Mouse (Mus musculus) heart, adult 2 months (tissue): ENCODE results near the gene 4921517D22Rik. TPM values are rescaled to one million over a fixed set of nuclear protein-coding genes. Genes with fewer than 3 reads are reported as not detected.
"Not testable (repeated sequence)": the region's sequence is repeated elsewhere in the genome, so short reads cannot be mapped to it uniquely, and the experiment has no call there.

ENCODE experiments used
- DNase-seq, 2 experiments: peaks; one replicate each; pipeline ENCODE4 v3.0.0; 2021
- H3K27ac ChIP-seq: fragments of 200-600 bp; 2 replicates; pipeline ENCODE4 v1.8.1; 2022
- H3K27me3 ChIP-seq: fragments of 200-500 bp; 2 replicates; pipeline ENCODE4 v1.6.1; 2012; ENCODE audit warnings: mild to moderate bottlenecking, low read length, inconsistent platforms, mixed read lengths; ENCODE audit not compliant: control insufficient read depth, insufficient read depth
- H3K36me3 ChIP-seq: fragments of 200-500 bp; 2 replicates; pipeline ENCODE4 v1.6.1; 2012; ENCODE audit warnings: low read length, inconsistent platforms; ENCODE audit not compliant: control insufficient read depth, insufficient read depth
- H3K4me1 ChIP-seq: fragments of 200-500 bp; 2 replicates; pipeline ENCODE4 v1.6.1; 2011; ENCODE audit warnings: low read length; ENCODE audit not compliant: control insufficient read depth, insufficient read depth
- H3K4me3 ChIP-seq: fragments of 200-600 bp; 2 replicates; pipeline ENCODE4 v1.8.1; 2022
- H3K79me2 ChIP-seq: fragments of 200-500 bp; replicated peaks from 2 replicates; pipeline ENCODE4 v1.6.1; 2012; ENCODE audit warnings: mild to moderate bottlenecking, inconsistent platforms, low read length, moderate library complexity, mixed read lengths; ENCODE audit not compliant: control insufficient read depth, insufficient read depth
- H3K9ac ChIP-seq: fragments of 200-500 bp; 2 replicates; pipeline ENCODE4 v1.6.1; 2012; ENCODE audit warnings: low read depth, mild to moderate bottlenecking, control low read depth, inconsistent platforms, low read length, mixed read lengths
- CTCF ChIP-seq: fragments of 200-600 bp; IDR thresholded peaks from 2 replicates; pipeline ENCODE4 v1.8.1; 2022; ENCODE audit warnings: antibody characterized with exemption, mild to moderate bottlenecking, moderate library complexity
- EP300 ChIP-seq: fragments of 200-500 bp; IDR thresholded peaks from 2 replicates; pipeline ENCODE4 v1.6.1; 2011; ENCODE audit warnings: low read depth, low read length, control low read depth; ENCODE audit not compliant: insufficient read depth
- POLR2A ChIP-seq: fragments of 200-500 bp; IDR thresholded peaks from 2 replicates; pipeline ENCODE4 v1.6.1; 2011; ENCODE audit warnings: mild to moderate bottlenecking, low read depth, low read length, control low read depth; ENCODE audit not compliant: insufficient read depth
- WGBS: fragments of 180-500 bp; shearing (Covaris S2); methylation state at CpG from one replicate; pipeline ENCODE4 v1.1.7; 2018; 5-methylcytosine and 5-hydroxymethylcytosine counted together
- intact Hi-C: fragments of 180-260 bp; cut with DNase I; formaldehyde crosslinking; loops from one replicate; pipeline ENCODE4 v1.15.1; 2025
- polyA plus RNA-seq: library from polyadenylated mRNA; depleted of rRNA; stranded (reverse); fragments of >200 nt; gene quantifications from 2 replicates; pipeline ENCODE4 v1.2.3, GENCODE M21; 2012
- total RNA-seq, 2 experiments: library from RNA; stranded (reverse); gene quantifications; 2 replicates each; pipeline ENCODE4 v1.2.3; 2021

The 4921517D22Rik gene
- total and polyA plus RNA-seq, 3 experiments: not detected

- intact Hi-C loops: loop anchor here (5.0 kb wide), 1 partner anchor 662 kb away; no protein-coding TSS in a partner anchor
- no peaks in the 10 kb centered on the region for H3K4me1 ChIP-seq
- no peaks in the 10 kb centered on the region for H3K79me2 ChIP-seq
- TF ChIP-seq CTCF: no peak
- TF ChIP-seq EP300: no peak
- TF ChIP-seq POLR2A: no peak
- no peak overlapping the region for H3K9ac ChIP-seq
- no peaks in the 10 kb centered on the region for H3K36me3 ChIP-seq
- no peaks in the 10 kb centered on the region for H3K27me3 ChIP-seq
- no peak overlapping the region for H3K27ac ChIP-seq
- WGBS: 70% methylated on average over 4 of the region's 4 CpGs
- H3K4me3 ChIP-seq: no peak overlapping the region
- no peak for DNase-seq
Observed at GRCm38 (mm10) chr13:59733936-59734335, 40.0 kb upstream of the 4921517D22Rik start.

GRCm38 (mm10) chr13:59731652-59732051 is 37.7 kb upstream of the 4921517D22Rik start, which contains the start of gene Spata31d1d:
Gene Spata31d1d (minus strand): TSS chr13:59731752.
- no peaks in the 10 kb centered on the region for H3K4me1 ChIP-seq
- H3K4me3 ChIP-seq: no peak within 1 kb of the TSS
- no peaks in the 10 kb centered on the region for H3K27me3 ChIP-seq
- TF ChIP-seq POLR2A: no peak
- no peak for TF ChIP-seq CTCF
- no peak for TF ChIP-seq EP300
- intact Hi-C loops: loop anchor here (5.0 kb wide), 1 partner anchor 659 kb away; no protein-coding TSS in a partner anchor
- no peaks in the 10 kb centered on the region for H3K79me2 ChIP-seq
- DNase-seq: no peak
- WGBS: 46% methylated on average over 7 of the region's 7 CpGs
- H3K9ac ChIP-seq: no peak within 1 kb of the TSS
- no peak within 1 kb of the TSS for H3K27ac ChIP-seq
- H3K36me3 ChIP-seq: no peaks in the 10 kb centered on the region

- Histone ChIP-seq H3K79me2 (no peaks in the 10 kb centered on the region), H3K4me1 (no peaks in the 10 kb centered on the region), H3K27ac (no peak overlapping the region), H3K9ac (no peak overlapping the region), H3K4me3 (no peak overlapping the region), H3K27me3 (no peaks in the 10 kb centered on the region), H3K36me3 (no peaks in the 10 kb centered on the region)
- peak; percentile 77 to 79 for DNase-seq
- 14% methylated on average over 7 of the region's 7 CpGs for WGBS
- intact Hi-C loops: loop anchor here (5.0 kb wide), 4 partner anchors 81 to 1091 kb away; no protein-coding TSS in a partner anchor
- TF ChIP-seq EP300: peak; percentile 89
- no peak; the same call in 1 of the 2 replicates for TF ChIP-seq CTCF
- TF ChIP-seq POLR2A: no peak
Observed at GRCm38 (mm10) chr13:59728378-59729093, 34.6 kb upstream of the 4921517D22Rik start.

DNA sequence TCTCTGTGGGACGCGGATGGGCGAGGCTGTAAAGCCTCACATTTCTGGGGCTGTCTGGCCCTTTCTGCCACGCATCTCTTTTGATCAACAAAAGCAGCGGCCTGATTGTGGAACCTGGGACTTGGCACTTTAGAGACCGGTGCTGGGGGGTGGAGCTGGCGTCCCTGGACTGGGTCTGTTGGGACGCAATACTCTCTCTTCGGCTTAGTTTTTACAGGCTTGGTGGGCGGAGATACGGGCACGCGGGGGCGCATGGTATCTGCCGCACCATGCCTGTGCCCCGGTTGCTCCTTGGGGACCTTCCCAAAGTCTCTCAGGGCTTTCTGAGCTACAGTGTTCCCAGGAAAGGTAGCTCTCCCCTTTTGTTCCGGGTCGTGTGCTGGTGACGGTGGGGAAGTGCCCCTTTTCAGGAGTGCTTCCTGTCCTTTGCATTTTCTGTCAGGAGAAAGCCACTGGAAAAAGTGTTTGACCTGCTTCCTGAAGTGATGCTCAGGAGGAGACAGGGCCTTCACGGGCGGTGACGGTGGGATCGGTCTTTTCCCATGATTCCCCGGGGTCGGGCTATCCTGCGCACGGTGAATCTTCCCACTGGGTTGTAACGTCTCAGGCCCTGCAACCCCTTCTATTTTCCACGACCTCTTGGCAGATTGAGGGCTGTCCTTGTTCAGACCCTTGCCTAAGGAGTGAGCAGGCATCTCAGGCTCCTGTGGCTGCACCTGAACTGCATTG is 32.4 kb upstream of the 4921517D22Rik start:
- Histone ChIP-seq H3K36me3 (no peaks in the 10 kb centered on the region), H3K27ac (no peak overlapping the region), H3K4me1 (no peaks in the 10 kb centered on the region), H3K9ac (peak overlapping the region; percentile 11; the same call in 1 of the 2 replicates), H3K4me3 (no peak overlapping the region), H3K79me2 (no peaks in the 10 kb centered on the region), H3K27me3 (no peaks in the 10 kb centered on the region)
- WGBS: 28% methylated on average over 29 of the region's 29 CpGs
- no peak for TF ChIP-seq CTCF
- no peak for TF ChIP-seq EP300
- TF ChIP-seq POLR2A: no peak
- intact Hi-C loops: loop anchor here (5.0 kb wide), 4 partner anchors 79 to 1089 kb away; no protein-coding TSS in a partner anchor
- no peak for DNase-seq

- H3K27ac ChIP-seq, intact Hi-C loops: not testable (repeated sequence)
Observed at GRCm38 (mm10) chr13:59722089-59722488, 28.2 kb upstream of the 4921517D22Rik start.

GRCm38 (mm10) chr13:59719475-59719874 is 25.6 kb upstream of the 4921517D22Rik start:
- no peak overlapping the region for H3K9ac ChIP-seq
- no peak overlapping the region for H3K4me3 ChIP-seq
- 87% methylated on average over 1 of the region's 1 CpGs for WGBS
- H3K36me3 ChIP-seq: no peaks in the 10 kb centered on the region
- no peaks in the 10 kb centered on the region for H3K79me2 ChIP-seq
- DNase-seq: no peak
- H3K27ac ChIP-seq: peak overlapping the region; percentile 15
- H3K4me1 ChIP-seq: no peaks in the 10 kb centered on the region
- intact Hi-C loops: no loop called here
- TF ChIP-seq CTCF (no peak), POLR2A (no peak), EP300 (no peak)
- no peaks in the 10 kb centered on the region for H3K27me3 ChIP-seq

More at GRCm38 (mm10) chr13:59722089-59722488, 28.2 kb upstream of the 4921517D22Rik start:
- not testable (repeated sequence) for H3K9ac ChIP-seq, H3K4me1 ChIP-seq, H3K79me2 ChIP-seq, H3K36me3 ChIP-seq, H3K27me3 ChIP-seq, H3K4me3 ChIP-seq, DNase-seq
- WGBS: 94% methylated on average over 1 of the region's 1 CpGs

DNA sequence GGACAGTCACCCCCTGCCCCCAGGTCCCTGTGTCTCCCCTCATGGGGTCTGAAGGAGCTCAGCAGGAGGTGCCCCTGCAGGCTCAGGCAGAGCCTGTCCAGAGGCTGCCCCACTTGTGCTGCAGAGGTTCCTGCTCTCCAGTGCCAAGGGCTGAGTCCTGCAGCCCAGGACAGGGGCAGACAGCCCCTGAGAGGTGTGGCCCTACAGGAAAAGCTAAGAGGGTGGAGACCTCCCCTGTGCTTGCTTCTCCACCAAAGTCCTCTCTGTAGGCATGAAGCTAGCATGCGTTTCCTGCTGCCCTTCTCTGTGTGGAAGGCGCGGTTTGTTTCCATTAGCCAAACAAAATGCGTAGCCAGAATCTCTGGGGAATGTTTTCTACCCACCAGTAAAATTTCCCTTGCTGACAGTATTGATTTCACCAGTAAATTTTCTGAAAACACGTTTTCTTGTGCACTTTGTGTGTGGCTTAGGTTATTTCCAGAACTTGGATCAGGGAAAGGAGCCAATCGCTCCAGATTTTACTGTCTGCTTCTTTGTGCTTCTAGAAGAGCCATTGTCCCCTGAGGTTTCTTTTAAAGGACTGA is 25.0 kb upstream of the 4921517D22Rik start:
- 15% methylated on average over 6 of the region's 6 CpGs for WGBS

More for the DNA sequence above, 25.0 kb upstream of the 4921517D22Rik start:
- H3K4me1 ChIP-seq, H3K9ac ChIP-seq, H3K79me2 ChIP-seq, H3K36me3 ChIP-seq, H3K4me3 ChIP-seq, H3K27me3 ChIP-seq, intact Hi-C loops: not testable (repeated sequence)
- peak in 1 of 2 experiments; percentile 48 for DNase-seq
- H3K27ac ChIP-seq: peak overlapping the region; percentile 15
